Mouse (Mus musculus) cerebellum, postnatal 10 days (tissue): ENCODE data around the gene Elp5.
A peak's percentile ranks its signal among the peaks of the same experiment; 100 is the strongest.
"Not testable (repeated sequence)": the region's sequence is repeated elsewhere in the genome, so short reads cannot be mapped to it uniquely, and the experiment has no call there.

Experiments used
- DNase-seq, 2 experiments: peaks; one replicate each; pipeline ENCODE4 v3.0.0; 2021; ENCODE audit warnings: mixed read lengths in 2 of 2

Elp5 gene

DNA sequence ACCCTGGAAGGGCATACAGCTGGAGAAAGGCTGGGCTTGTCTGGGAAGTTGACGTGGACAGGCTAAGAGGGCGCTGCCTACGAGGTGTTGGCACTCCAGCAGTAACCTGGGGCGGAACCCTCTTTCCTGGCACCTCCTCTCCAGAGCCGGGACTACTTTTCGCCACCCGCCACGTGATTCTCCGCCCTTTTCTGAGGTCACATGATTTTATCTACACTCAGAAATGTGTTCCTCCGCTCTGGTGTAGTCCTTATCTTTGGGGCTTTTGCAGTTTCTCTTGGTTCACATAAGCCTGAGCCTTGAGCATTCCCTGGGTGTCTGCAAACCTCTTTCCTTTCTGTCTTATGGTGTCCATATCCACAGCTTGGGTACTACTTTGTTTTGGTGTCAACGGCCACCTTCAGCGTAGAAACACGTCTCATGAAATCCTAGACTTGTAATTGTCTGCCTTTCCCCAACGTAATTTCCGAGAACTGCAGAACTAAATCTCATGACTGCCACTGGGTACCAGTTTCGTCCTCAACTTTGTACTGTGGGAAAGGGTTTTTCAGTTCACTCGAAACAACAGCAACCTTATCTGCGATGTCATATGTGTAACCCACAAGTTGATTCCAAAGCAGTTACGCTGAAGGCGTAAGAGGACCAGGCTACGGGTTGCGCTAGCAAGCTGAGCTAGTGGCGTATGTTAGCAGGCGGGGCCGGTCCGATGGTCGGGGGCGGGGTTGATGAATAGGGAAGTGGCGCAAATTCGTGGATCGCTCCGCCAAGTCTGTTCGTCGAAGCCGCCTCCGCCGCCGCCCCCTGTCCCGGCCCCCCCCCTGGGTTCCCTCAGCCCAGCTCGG lies 8.8 kb upstream of the Elp5 start, which contains the start of gene Gabarap:
Gabarap (plus strand) TSS at position 294 of the 842 bp plus-strand sequence.
- DNase-seq: peak; percentile 99

DNA sequence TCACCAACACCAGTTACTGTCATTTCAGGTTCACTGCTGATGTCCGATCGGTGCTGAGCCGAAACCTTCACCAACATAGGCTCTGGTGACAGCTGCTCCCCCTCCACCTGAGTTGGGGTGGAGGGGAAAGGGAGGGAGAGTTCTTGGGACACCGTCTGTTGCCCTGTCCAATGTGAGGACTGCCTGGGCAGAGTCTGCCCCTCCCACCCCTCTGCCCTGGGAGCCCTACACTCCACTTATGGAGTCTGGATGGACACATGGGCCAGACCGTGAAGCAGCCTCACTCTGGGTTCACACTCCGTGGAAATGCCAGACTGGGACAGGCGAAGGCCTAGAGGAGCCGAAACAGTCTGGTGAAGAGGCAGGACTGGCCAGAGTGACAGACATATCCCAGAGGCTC lies 7.6 kb upstream of the Elp5 start:
- DNase-seq: no peak

DNA sequence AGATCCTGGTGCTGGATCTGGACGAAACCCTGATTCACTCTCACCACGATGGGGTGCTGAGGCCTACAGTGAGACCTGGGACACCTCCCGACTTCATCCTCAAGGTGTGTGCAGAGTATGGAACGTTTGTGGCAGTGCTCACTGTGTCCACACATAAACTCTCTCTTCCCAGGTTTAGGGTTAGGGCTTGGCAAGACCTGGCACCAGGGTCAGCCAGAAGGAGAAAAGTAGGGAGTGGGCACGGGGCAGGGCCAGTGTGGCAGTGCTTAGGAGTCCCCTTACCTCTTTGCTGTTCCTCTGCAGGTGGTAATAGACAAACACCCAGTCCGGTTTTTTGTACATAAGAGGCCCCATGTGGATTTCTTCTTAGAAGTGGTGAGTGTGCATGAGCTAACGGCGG lies 2.1 kb upstream of the Elp5 start:
- DNase-seq: no peak

DNA sequence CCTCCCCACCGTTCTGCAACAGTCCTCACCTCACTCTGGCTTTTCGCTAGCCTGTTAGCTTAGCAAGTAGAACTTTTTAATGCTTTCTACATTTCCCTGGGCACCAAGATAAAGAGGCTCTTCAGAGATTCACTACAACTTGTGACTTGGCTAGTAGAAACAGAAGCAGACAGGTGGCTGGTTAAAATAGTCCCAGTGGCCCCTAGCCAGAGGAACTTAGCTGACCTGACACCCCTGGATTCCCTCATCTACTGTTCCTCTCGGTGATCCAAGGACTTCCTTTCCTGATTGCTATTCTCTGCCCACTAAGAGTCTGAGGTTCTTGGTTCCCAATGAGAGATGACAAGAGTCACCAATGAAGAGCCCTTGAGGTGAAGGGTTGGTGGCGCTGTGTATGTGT lies 1.1 kb upstream of the Elp5 start:
- no peak for DNase-seq

DNA sequence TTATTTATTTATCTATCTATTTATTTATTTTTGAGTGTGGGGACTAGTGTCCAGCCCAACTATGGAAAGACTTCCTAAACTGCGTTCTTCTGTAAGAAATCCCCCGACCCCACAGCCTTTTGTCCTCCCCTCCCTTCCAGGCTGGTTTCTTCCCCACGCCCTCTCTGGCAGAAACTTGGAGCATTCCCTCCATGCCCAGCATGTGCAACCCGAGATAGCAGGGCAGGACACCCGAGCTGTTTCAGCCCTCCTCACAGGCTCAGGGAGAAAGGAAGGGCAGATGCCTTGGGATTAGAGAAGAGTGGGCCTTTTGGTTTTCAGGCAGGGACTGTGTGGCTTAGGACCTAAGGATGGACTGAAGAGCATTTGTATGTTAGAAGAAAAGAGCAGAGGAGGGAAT lies 560 bp upstream of the Elp5 start:
- DNase-seq: no peak

DNA sequence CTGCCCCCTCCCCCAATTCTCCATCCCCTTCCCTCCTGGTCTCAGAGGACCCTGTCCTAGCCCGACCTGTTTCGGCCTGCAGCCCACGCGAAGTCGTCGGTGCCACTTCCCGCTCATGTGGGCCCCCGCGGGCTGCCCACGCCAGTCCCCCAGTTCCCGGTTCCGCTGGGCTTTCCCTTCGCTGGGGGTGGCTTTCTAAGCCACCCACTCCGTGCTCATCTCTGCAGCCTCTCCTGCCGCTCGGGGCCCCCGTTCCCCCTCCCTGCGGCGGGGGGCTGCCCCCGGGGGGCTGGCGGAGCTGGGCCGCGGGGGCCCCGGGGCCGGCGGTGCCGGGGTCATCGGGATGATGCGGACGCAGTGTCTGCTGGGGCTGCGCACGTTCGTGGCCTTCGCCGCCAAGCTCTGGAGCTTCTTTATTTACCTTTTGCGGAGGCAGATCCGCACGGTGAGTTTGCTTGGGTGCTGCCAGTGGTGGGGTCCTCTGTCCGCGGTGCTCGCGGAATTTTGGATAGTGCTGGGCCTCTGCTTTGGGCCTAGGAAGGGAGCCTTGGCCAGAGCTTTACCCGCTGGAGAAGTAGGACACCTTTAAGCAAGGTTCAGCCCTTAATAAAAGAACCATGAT lies 1.1 kb downstream of the Elp5 start, which contains the start of gene Ctdnep1:
Ctdnep1 (plus strand) TSS at position 16 of the 622 bp plus-strand sequence.
- no peak for DNase-seq

DNA sequence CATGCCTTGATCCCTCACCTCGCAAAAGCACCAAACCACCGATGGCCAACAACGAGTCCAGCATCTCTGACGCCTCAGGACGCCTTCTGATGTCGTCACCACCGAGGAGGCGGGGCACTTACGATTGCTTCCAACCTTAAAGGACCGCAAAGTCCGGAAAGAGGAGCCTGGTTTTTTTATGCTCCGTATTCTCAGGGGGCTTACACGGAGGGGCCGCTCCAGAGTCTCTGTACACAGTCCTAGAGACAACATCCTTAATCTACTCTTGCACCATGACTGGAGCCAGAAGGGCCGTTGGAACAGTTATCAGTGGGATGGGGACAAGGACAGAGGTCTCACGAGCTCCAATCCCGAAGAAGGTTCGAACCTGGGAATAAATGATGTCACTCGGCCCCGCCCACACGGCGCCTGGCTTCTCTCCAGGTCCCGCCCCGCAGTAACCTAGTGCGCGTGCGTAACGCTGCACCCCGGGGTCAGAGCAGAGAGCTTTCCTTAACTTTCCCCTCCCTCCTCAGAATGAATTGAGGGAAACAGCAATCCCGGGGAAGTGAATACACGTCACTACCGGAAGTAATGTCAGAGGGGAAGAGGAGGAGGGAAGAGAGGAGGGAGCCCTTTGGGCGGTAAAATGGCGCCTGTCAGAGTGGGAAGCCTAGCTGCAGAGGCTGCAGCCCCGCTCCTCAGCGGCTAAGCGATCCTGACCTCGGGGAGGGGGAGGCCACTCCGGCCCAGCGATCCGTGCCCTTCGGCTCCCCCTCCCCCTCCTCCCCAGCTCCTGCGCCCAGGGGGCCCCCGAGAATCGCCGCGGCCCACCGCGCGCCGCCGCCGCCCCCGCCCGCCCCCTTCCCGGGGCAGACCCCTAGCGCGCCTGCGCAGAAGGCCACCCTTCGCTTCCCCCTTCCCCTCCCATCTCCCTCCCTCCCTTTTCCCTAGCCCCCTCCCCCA lies 1.8 kb downstream of the Elp5 start:
- DNase-seq: peak; percentile 99

DNA sequence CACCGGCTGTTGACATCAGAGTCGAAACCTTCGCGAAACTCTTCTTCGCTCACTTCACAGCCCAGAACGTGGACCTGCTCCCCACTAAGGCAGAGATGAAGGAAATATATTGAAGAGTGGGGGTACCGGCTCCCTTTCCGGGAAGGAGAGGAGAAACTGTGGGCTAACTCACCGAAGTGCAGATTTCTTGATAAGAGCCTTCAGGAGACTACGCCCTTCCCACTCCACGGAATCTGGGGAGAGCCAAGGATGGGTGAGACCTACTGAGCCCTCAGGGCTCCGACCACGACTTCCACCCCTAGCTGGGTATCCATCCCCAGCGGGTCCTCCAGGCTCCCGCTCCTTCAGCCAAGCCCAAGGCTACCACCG lies 2.5 kb downstream of the Elp5 start:
- DNase-seq: no peak

DNA sequence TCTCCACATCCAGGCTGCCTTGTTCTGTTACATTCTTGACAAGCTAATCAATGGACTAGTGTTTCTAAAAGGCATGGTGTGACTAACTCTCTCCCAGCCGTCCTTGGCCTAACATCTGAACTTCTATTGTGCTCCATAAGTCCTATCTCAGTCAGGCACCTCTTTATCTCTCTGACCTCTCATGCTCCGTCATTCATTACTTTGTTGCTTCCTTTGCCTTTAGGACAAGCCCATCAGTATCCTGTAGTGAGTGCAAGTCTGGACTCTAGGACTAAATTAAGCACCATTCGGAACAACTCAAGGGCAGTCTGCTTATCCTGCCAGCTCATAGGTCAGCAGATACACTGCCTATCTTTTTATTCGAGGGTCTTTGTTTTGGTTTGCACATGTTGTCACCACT lies 6.0 kb downstream of the Elp5 start:
- no peak for DNase-seq

DNA sequence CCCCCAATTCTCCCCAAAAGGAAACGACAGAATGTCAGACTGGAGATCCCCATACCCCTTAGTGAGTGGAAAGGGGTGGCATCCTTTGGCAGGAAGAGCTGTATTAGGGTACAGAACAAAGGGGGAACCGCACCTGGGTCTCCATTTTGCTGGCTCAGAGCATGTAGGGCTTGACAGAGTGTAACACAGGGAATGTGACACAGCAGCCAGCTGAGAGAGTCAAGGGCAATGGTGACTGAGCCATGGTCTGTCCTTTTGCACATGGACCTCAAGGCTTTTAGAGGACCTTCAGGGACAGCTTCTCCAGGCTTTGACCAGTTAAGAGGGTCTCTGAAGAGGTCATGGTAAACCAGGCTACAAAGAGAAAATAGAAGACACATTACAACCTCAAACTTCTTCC lies 7.4 kb downstream of the Elp5 start:
- no peak for DNase-seq

DNA sequence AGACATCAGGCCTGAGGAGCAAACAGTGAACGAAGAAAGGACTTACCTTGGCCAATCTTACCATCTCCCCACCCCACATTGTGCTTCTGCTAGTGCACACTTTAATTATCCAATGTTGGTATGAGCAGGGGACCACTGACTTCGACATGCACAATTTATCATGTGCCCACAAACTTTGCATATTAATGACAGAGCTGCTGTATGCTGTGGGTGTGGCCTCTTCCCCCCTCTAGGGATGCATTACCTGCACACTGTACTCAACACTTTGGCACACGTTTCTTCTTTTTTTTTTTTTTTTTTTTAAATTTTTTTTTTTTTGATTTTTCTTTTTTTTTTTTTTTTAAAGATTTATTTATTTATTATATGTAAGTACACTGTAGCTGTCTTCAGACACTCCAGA lies 11.5 kb downstream of the Elp5 start:
- no peak for DNase-seq

DNA sequence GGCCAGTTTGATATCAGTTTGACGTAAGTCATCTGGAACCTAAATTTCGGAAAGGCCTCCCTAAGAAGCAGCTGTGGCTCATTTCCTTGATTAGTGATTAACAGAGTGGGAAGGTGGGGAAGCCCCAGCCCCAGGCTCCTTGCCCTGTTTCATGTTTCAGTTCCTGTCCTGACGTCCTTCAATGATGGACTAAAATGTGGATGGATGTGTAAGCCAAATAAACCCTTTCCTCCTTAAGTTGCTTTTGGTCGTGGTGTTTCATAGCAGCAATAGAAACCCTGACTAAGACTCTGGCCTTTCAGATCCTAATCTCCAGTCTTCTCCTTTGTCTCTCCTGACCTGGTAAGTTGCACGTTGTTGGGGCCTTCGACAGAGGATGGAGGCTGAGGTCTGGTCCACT lies 12.1 kb downstream of the Elp5 start:
- no peak for DNase-seq

DNA sequence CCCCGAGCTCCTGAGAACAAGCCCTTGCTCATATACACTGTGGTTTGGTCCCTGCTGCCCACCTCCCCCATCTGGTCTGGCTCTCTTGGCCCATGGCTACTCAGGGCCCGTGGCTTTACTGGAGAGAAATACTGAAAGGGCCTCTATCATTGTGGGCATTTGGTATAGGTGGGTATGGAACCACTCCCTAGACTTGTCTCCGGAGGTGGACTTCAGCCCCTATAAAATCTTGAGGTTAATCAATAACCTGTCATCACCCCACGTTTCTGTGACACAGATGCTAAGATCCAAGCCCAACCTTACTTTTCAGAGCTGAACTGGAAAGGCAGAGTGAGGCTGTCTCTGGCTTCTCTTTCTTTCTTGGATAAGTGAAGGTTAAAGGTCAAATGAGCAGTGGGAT lies 13.5 kb downstream of the Elp5 start:
- no peak for DNase-seq

DNA sequence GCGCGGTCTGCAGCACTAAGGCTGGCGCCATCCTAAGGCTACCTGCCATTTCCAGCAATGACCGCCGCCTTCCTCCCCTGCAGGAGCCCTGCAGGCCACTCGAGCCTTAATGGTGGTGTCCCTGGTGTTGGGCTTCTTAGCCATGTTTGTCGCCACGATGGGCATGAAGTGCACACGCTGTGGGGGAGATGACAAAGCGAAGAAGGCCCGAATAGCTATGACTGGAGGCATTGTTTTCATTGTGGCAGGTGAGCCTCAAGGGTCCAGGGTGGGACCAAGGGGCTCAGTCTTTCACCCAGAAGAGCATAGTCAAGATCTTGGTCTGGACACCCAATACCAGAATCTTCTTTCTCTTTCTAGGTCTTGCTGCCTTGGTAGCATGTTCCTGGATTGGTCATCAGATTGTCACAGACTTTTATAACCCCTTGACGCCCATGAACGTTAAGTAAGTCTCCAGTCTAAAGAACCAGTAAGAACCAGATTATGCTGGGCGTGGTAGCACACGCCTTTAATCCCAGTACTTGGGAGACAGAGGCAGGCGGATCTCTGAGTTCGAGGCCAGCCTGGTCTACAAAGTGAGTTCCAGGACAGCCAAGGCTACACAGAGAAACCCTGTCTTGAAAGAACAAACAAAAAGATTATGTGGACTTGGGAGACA lies 15.3 kb downstream of the Elp5 start:
- DNase-seq: no peak

DNA sequence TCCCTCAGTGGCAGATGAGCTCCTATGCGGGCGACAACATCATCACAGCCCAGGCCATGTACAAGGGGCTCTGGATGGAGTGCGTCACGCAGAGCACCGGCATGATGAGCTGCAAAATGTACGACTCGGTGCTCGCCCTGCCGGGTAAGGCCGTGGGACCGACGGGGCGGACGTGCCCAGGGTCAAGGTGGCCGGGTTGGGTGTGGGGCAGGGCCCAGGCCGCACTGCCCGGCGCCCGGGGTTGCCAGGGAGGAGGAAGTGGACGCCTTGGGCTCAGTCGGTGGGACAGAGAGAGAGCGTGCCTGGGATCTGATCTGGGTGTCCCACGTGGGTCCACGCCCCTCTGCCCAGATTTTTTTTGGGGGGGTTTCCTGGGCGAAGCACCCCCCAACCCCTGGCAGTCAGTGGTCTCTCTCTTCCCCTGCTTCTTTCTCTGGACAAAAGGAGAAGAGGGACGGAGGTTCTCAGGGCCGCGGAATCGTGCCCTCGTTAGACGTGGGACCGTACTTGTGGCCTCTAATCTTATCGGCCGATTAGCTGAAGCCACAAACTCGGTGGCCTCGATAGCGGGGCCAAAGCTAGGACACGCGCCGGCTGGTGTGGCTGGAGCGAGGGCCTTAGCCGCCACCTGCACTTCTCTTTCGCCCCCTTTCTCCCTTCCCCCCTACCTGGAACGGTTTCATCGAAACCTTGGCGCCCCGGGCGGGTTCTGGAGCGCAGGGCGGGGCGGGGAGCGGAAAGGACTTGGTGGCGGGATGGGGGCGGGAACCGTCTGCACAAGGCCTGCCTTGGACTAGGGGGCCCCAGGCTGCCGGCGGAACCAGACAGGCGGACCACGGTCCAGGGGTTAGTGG lies 16.1 kb downstream of the Elp5 start:
- DNase-seq: peak; percentile 36 to 44

DNA sequence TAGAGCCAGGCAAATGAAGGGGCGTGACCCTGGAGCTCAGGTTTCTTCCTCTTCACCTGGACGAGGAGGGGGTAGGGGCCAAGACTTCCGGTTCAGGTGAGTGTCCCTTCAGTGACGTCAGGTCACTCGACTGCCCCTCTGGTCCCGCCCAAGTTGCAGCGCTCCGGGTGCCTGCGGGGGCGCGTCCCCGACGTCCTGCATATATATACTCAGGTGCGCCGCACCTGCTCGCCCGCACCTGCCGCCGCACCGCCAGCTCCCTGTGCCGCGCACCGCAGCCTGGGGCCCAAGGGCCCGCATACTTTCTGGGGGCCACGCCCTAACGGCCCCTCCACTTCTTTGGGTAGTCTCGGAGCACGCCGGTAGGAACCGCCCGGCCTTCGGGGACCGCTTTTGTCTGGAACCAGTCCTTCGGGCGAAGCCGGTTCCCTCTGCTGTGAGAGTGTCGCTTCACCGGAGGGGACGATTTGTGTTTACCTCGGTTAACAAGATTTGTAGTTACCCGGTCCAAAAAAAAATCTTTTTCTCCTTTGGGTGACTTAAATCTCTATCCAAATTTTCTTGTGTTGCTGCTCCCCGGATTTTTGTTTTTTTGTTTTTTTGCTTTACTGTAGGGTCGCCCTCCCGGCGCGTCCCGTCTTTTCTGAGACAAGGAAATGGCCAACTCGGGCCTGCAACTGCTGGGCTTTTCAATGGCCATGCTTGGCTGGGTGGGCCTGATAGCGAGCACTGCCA lies 16.9 kb downstream of the Elp5 start:
- no peak for DNase-seq

DNA sequence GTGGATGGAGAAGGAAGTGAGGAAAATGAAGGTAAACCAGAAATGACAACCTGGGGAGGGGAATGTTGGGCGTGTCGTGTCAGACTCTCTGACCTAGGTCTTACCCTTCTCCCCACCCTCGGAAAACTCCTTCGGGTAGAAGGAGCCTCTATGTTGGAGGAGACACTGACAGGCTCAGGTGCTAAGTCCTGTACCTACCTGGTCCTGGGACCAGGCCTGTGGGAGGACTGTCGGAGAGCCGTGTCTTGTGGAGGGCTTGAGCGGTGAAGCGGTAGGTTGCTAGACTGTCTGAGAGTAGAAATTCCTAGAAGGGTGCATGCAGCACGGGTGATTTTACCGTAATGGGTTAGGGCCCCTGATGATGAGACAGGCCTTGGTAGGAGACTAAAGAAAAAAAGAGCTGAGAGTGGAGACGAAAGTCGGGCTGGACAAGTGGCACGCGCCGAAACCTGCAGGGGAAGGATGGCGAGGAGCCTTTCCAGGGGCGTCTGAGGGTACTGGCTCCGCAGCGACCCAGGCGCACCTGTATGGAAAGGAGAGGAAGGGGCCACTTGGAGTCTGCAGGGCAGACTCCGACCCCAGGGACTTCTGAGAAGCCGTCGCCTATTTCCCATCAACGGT lies 17.6 kb downstream of the Elp5 start, which contains the start of gene Cldn7:
Cldn7 (plus strand) TSS at position 130 of the 621 bp plus-strand sequence.
- DNase-seq: no peak

DNA sequence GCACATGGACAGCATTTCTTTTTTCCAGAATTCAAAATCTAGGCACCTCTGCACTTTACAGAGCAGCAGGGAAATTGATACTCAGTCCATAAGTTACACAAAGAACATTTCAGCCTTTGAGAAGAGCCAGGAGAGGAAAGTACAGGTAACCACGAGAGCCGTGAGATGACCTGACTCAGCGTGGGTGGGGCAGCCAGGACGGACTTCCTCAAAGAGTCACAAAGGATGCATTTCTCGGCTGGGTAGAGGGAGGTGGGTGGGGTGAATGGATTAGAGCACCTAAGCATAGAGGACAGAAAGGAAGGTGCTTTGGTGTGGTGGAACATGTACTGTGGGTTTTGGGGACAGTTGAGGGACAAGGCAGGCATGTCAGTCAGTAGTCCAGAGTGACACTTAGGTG lies 20.5 kb downstream of the Elp5 start:
- DNase-seq: no peak

DNA sequence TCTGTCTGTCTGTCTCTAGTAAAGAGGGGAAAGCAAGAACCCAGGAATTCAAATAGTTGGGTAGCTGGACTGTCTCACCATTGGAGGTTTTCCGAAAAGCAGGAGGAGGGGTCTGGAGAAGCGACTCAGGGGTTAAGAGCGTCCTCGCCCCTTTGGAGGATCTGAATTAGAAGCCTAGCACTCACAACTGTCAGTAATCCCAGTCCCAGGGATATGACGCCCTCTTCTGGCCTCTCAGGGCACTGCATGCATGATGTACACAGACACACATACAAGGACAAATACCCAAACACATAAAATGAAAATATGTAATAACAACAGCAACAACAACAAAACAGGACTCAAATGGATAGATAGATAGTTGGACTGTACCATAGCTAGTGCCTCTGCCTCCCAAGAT lies 21.7 kb downstream of the Elp5 start:
- no peak for DNase-seq

DNA sequence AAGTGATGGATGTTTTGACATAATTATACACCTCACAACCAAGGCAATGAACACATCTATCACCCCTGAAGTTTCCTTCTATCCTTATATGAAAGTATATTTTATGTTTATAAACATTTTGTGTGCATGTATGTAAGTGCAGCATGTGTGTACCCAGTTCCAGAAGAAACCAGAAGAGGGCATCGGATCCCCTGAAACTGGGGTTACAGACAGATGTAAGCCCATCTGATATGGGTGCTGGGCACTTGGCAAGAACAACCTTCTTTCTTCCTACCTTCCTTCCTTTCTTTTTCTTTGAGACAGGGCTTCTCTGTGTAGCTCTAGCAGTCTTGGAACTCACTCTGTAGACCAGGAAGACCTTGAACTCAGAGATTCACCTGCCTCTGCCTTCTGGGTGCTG lies 26.1 kb downstream of the Elp5 start:
- DNase-seq: no peak

DNA sequence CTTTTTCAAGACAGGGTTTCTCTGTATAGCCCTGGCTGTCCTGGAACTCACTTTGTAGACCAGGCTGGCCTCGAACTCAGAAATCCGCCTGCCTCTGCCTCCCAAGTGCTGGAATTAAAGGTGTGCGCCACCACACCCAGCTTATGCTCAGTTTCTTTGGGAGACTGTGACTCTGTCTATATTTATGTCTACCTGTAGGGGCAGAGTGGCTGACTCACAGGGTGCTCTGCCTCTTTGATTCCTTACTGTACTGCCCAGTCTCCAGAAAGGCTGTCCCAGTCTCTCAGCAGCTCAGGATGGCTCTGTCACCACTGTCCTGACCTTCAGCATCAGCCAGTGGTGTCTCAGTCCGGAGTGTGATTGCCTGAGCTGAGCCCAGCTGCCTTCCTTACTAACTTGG lies 26.7 kb downstream of the Elp5 start:
- not testable (repeated sequence) for DNase-seq
